Mouse (Mus musculus) midbrain, embryonic 16.5 days (tissue): ENCODE results near the gene Stxbp3. TPM values are rescaled to one million over a fixed set of nuclear protein-coding genes. Genes with fewer than 3 reads are reported as not detected.
"Not testable (repeated sequence)": the region's sequence is repeated elsewhere in the genome, so short reads cannot be mapped to it uniquely, and the experiment has no call there.

Experiments
- ATAC-seq: fragments of 200-750 bp; cut with Nextera tagmentation; 2 replicates; pipeline ENCODE4 v1.8.0; 2017; ENCODE audit warnings: moderate TSS enrichment
- H3K27ac ChIP-seq: fragments of 300-500 bp; sonication (generic); 2 replicates; pipeline ENCODE4 v1.5.1; 2014; ENCODE audit warnings: mild to moderate bottlenecking, low read length, mixed read lengths
- H3K27me3 ChIP-seq: fragments of 300-500 bp; sonication (generic); 2 replicates; pipeline ENCODE4 v1.6.1; 2014; ENCODE audit warnings: low read depth, low read length, mixed read lengths; ENCODE audit not compliant: control insufficient read depth, insufficient read depth
- H3K36me3 ChIP-seq: fragments of 300-500 bp; sonication (generic); 2 replicates; pipeline ENCODE4 v1.6.1; 2014; ENCODE audit warnings: mild to moderate bottlenecking, low read length, moderate library complexity, mixed read lengths; ENCODE audit not compliant: control insufficient read depth, insufficient read depth
- H3K4me1 ChIP-seq: fragments of 300-500 bp; sonication (generic); 2 replicates; pipeline ENCODE4 v1.6.1; 2014; ENCODE audit warnings: mild to moderate bottlenecking, low read length, mixed read lengths; ENCODE audit not compliant: control insufficient read depth, insufficient read depth
- H3K4me2 ChIP-seq: fragments of 300-500 bp; sonication (generic); 2 replicates; pipeline ENCODE4 v1.6.1; 2014; ENCODE audit warnings: mild to moderate bottlenecking, low read length, mixed read lengths
- H3K4me3 ChIP-seq: fragments of 300-500 bp; sonication (generic); 2 replicates; pipeline ENCODE4 v1.5.1; 2014; ENCODE audit warnings: low read depth, mild to moderate bottlenecking, low read length, moderate library complexity, mixed read lengths
- H3K9ac ChIP-seq: fragments of 300-500 bp; sonication (generic); 2 replicates; pipeline ENCODE4 v1.6.1; 2014; ENCODE audit warnings: low read depth, low read length, mixed read lengths
- H3K9me3 ChIP-seq: fragments of 300-500 bp; sonication (generic); replicated peaks from 2 replicates; pipeline ENCODE4 v1.6.1; 2014; ENCODE audit warnings: mild to moderate bottlenecking, low read length, mixed read lengths; ENCODE audit not compliant: control insufficient read depth, poor library complexity, severe bottlenecking
- WGBS: fragments of 180-500 bp; shearing (Covaris S2); extraction: QIAGEN DNeasy Blood & Tissue Kit; methylation state at CpG from one replicate; pipeline ENCODE4 v1.1.7; 2014; 5-methylcytosine and 5-hydroxymethylcytosine counted together
- polyA plus RNA-seq: library from polyadenylated mRNA; unstranded; fragments of >200 nt; fragmentation: Nextera tagmentation; extraction: Ambion mirVana; gene quantifications from 2 replicates; pipeline ENCODE4 v1.2.1, GENCODE M21; 2015

The Stxbp3 gene
- polyA plus RNA-seq, 1 experiment from 2014 or later = 16.2 TPM

GRCm38 (mm10) chr3:108833717-108834116, 6.6 kb downstream of the Stxbp3 start:
- H3K27ac ChIP-seq, ATAC-seq: not testable (repeated sequence)
- 100% methylated on average over 1 of the region's 1 CpGs for WGBS

GRCm38 (mm10) chr3:108831750-108832149, 8.6 kb downstream of the Stxbp3 start:
- ATAC-seq = no peak
- no peaks in the 10 kb centered on the region for H3K9me3 ChIP-seq
- H3K4me1 ChIP-seq = no peaks in the 10 kb centered on the region
- no peak overlapping the region for H3K9ac ChIP-seq
- H3K4me3 ChIP-seq = no peak overlapping the region
- 96% methylated on average over 6 of the region's 6 CpGs for WGBS
- H3K4me2 ChIP-seq = no peak overlapping the region
- no peaks in the 10 kb centered on the region for H3K36me3 ChIP-seq
- no peak overlapping the region for H3K27ac ChIP-seq
- no peaks in the 10 kb centered on the region for H3K27me3 ChIP-seq

More at GRCm38 (mm10) chr3:108833717-108834116, 6.6 kb downstream of the Stxbp3 start:
- H3K9me3 ChIP-seq, H3K4me3 ChIP-seq, H3K4me1 ChIP-seq, H3K27me3 ChIP-seq, H3K4me2 ChIP-seq, H3K9ac ChIP-seq, H3K36me3 ChIP-seq: not testable (repeated sequence)

- no peak overlapping the region for H3K4me3 ChIP-seq
- WGBS = 88% methylated on average over 11 of the region's 11 CpGs
- H3K27ac ChIP-seq = no peak overlapping the region
- H3K9ac ChIP-seq = no peak overlapping the region
- H3K9me3 ChIP-seq = no peaks in the 10 kb centered on the region
- H3K27me3 ChIP-seq = no peaks in the 10 kb centered on the region
- no peak overlapping the region for H3K4me2 ChIP-seq
- no peak for ATAC-seq
- H3K36me3 ChIP-seq = no peaks in the 10 kb centered on the region
- no peaks in the 10 kb centered on the region for H3K4me1 ChIP-seq
These were observed 9.8 kb downstream of the Stxbp3 start for GRCm38 (mm10) chr3:108830493-108830892.

GRCm38 (mm10) chr3:108815631-108816030, 24.7 kb downstream of the Stxbp3 start:
- H3K4me1 ChIP-seq = no peaks in the 10 kb centered on the region
- no peaks in the 10 kb centered on the region for H3K9me3 ChIP-seq
- no peaks in the 10 kb centered on the region for H3K36me3 ChIP-seq
- H3K9ac ChIP-seq = no peak overlapping the region
- H3K27me3 ChIP-seq = no peaks in the 10 kb centered on the region
- H3K27ac ChIP-seq = no peak overlapping the region
- H3K4me2 ChIP-seq = no peak overlapping the region
- H3K4me3 ChIP-seq = no peak overlapping the region
- ATAC-seq = no peak
- 69% methylated on average over 4 of the region's 4 CpGs for WGBS

- no peaks in the 10 kb centered on the region for H3K27me3 ChIP-seq
- no peak overlapping the region for H3K4me2 ChIP-seq
- no peak for ATAC-seq
- H3K4me1 ChIP-seq = no peaks in the 10 kb centered on the region
- 86% methylated on average over 4 of the region's 4 CpGs for WGBS
- H3K9ac ChIP-seq = no peak overlapping the region
- no peak overlapping the region for H3K4me3 ChIP-seq
- no peak overlapping the region for H3K27ac ChIP-seq
- H3K9me3 ChIP-seq = no peaks in the 10 kb centered on the region
- no peaks in the 10 kb centered on the region for H3K36me3 ChIP-seq
These were observed 29.5 kb downstream of the Stxbp3 start for GRCm38 (mm10) chr3:108810747-108811263.

GRCm38 (mm10) chr3:108805622-108806021, 34.7 kb downstream of the Stxbp3 start:
- no peak overlapping the region for H3K4me3 ChIP-seq
- no peak for ATAC-seq
- H3K27me3 ChIP-seq = no peaks in the 10 kb centered on the region
- no peak overlapping the region for H3K27ac ChIP-seq
- no peak overlapping the region for H3K4me2 ChIP-seq
- no peaks in the 10 kb centered on the region for H3K4me1 ChIP-seq
- H3K9me3 ChIP-seq = no peaks in the 10 kb centered on the region
- no peak overlapping the region for H3K9ac ChIP-seq
- H3K36me3 ChIP-seq = peaks cover 15% of the 10 kb centered on the region
- 88% methylated on average over 5 of the region's 5 CpGs for WGBS

GRCm38 (mm10) chr3:108798375-108798774, 42.0 kb downstream of the Stxbp3 start:
- ATAC-seq = no peak
- H3K27ac ChIP-seq = no peak overlapping the region
- H3K9ac ChIP-seq = no peak overlapping the region
- no peaks in the 10 kb centered on the region for H3K4me1 ChIP-seq
- H3K27me3 ChIP-seq = no peaks in the 10 kb centered on the region
- peaks cover 25% of the 10 kb centered on the region for H3K36me3 ChIP-seq
- H3K4me2 ChIP-seq = no peak overlapping the region
- WGBS = 93% methylated on average over 2 of the region's 2 CpGs
- H3K4me3 ChIP-seq = no peak overlapping the region
- no peaks in the 10 kb centered on the region for H3K9me3 ChIP-seq

- no peaks in the 10 kb centered on the region for H3K9me3 ChIP-seq
- no peak for ATAC-seq
These were observed 42.6 kb downstream of the Stxbp3 start for GRCm38 (mm10) chr3:108797723-108798122.

GRCm38 (mm10) chr3:108796386-108796785, 43.9 kb downstream of the Stxbp3 start:
- Histone ChIP-seq H3K9ac (no peak overlapping the region), H3K4me1 (no peaks in the 10 kb centered on the region), H3K4me3 (no peak overlapping the region), H3K27ac (no peak overlapping the region), H3K36me3 (peaks cover 17% of the 10 kb centered on the region), H3K27me3 (no peaks in the 10 kb centered on the region), H3K9me3 (no peaks in the 10 kb centered on the region), H3K4me2 (no peak overlapping the region)
- ATAC-seq = no peak
- WGBS = 96% methylated on average over 4 of the region's 4 CpGs

More at GRCm38 (mm10) chr3:108797723-108798122, 42.6 kb downstream of the Stxbp3 start:
- Histone ChIP-seq H3K9ac (no peak overlapping the region), H3K4me2 (no peak overlapping the region), H3K27me3 (no peaks in the 10 kb centered on the region), H3K4me3 (no peak overlapping the region), H3K27ac (no peak overlapping the region), H3K36me3 (peaks cover 25% of the 10 kb centered on the region), H3K4me1 (no peaks in the 10 kb centered on the region)
- WGBS = 93% methylated on average over 6 of the region's 6 CpGs
